ENCODE assay signal across 13 mouse cellular contexts in the genomic region with DNA sequence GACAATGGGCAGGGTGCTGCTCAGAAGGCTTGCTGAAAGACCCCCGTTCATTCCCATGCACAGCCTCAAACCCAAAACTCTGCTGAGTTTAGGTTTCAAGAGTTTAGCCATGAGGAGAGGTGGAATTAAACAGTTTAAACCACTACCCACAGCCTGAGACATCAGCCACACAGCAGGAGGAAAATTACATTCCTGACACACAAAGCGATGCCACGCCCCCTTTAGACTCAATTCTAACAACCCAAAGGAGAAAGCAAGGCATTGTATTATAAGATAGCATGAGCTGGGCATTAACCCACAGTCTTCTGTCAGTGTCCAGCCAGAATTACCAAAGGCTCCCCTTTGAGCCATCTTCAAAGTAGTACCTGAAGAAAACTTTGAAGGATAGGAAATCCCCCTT. TPM values are rescaled to one million over a fixed set of nuclear protein-coding genes. Genes with fewer than 3 reads are reported as not detected.
DNase-seq lines count a peak whose midpoint lies in the region; ATAC-seq lines count a peak whose summit lies in the region.
"Had no signal": no experiment of that assay in that cellular context is flagged by ENCODE, and none has a peak within 500 bp of the region (broad histone marks: within the 10 kb centered on the region; RNA-seq: fewer than 3 reads in every experiment).

No protein-coding gene starts in this region.

- DNase-seq in heart, adult 11 months = peak; percentile 71
- no peak for DNase-seq in heart, adult 9 months (ENCODE audit: low spot score in 2 of 2)
- DNase-seq in embryonic facial prominence, embryonic 14.5 days (ENCODE audit: low spot score) = peak; percentile 33
- no peak for DNase-seq in right cerebral cortex, postnatal 14 days
- DNase-seq: adrenal gland, postnatal 14 days; right cerebral cortex, postnatal 4 days had no signal

- H3K27ac ChIP-seq in embryonic facial prominence, embryonic 14.5 days (replicated peaks; ENCODE audit: low read depth, low read length) = no peak overlapping the region
- H3K27ac ChIP-seq in hindbrain, embryonic 15.5 days (replicated peaks) = no peak overlapping the region
- no peak overlapping the region for H3K27ac ChIP-seq in neural tube, embryonic 13.5 days (replicated peaks)
- H3K27ac ChIP-seq: intestine, embryonic 15.5 days; liver, embryonic 12.5 days had no signal

- no peaks in the 10 kb centered on the region for H3K36me3 ChIP-seq in embryonic facial prominence, embryonic 14.5 days (ENCODE audit: control insufficient read depth, insufficient read depth, low read length)
- no peaks in the 10 kb centered on the region for H3K36me3 ChIP-seq in hindbrain, embryonic 15.5 days
- H3K36me3 ChIP-seq in neural tube, embryonic 13.5 days = no peaks in the 10 kb centered on the region
- H3K36me3 ChIP-seq: intestine, embryonic 15.5 days; liver, embryonic 12.5 days had no signal

- peak overlapping the region; percentile 85; the same call in 1 of the 2 replicates for H3K4me2 ChIP-seq in embryonic facial prominence, embryonic 14.5 days (ENCODE audit: low read depth, low read length)
- H3K4me2 ChIP-seq in hindbrain, embryonic 15.5 days = peak overlapping the region; percentile 62
- H3K4me2 ChIP-seq in neural tube, embryonic 13.5 days = peak overlapping the region; percentile 75
- H3K4me2 ChIP-seq: intestine, embryonic 15.5 days; liver, embryonic 12.5 days had no signal

- peaks cover 52% of the 10 kb centered on the region for H3K4me1 ChIP-seq in embryonic facial prominence, embryonic 14.5 days (ENCODE audit: control insufficient read depth, insufficient read depth, low read length)
- peaks cover 59% of the 10 kb centered on the region for H3K4me1 ChIP-seq in hindbrain, embryonic 15.5 days (replicated peaks)
- peaks cover 78% of the 10 kb centered on the region for H3K4me1 ChIP-seq in neural tube, embryonic 13.5 days (replicated peaks)

- H3K9ac ChIP-seq in embryonic facial prominence, embryonic 14.5 days (ENCODE audit: low read depth, low read length) = no peak overlapping the region
- no peak overlapping the region for H3K9ac ChIP-seq in hindbrain, embryonic 15.5 days
- peak overlapping the region; percentile 48 for H3K9ac ChIP-seq in neural tube, embryonic 13.5 days
- H3K9ac ChIP-seq: intestine, embryonic 15.5 days; liver, embryonic 12.5 days had no signal

- no peak for ATAC-seq in embryonic facial prominence, embryonic 14.5 days (ENCODE audit: low read depth)
- no peak for ATAC-seq in hindbrain, embryonic 15.5 days (ENCODE audit: low FRiP score, low read depth)
- no peak for ATAC-seq in neural tube, embryonic 13.5 days (ENCODE audit: low read depth)
- ATAC-seq in monocyte, adult 5-6 weeks (replicated peaks; ENCODE audit: insufficient number of reproducible peaks, low FRiP score, low TSS enrichment, poor library complexity, severe bottlenecking) = no peak
- ATAC-seq in frontal cortex, adult (ENCODE audit: low TSS enrichment) = no peak
- ATAC-seq: intestine, embryonic 15.5 days; liver, embryonic 12.5 days had no signal

- WGBS in embryonic facial prominence, embryonic 14.5 days = 65% methylated on average over 3 of the region's 3 CpGs
- WGBS in hindbrain, embryonic 15.5 days = 18% methylated on average over 3 of the region's 3 CpGs
- 16% methylated on average over 3 of the region's 3 CpGs for WGBS in neural tube, embryonic 13.5 days

- H3K27me3 ChIP-seq in embryonic facial prominence, embryonic 14.5 days (replicated peaks; ENCODE audit: control insufficient read depth, insufficient read depth, low read length) = no peaks in the 10 kb centered on the region
- H3K27me3 ChIP-seq in hindbrain, embryonic 15.5 days = no peaks in the 10 kb centered on the region
- no peaks in the 10 kb centered on the region for H3K27me3 ChIP-seq in neural tube, embryonic 13.5 days
- H3K27me3 ChIP-seq: intestine, embryonic 15.5 days had no signal

- no peak overlapping the region for H3K4me3 ChIP-seq in embryonic facial prominence, embryonic 14.5 days (ENCODE audit: low read depth, low read length)
- peak overlapping the region; percentile 92 for H3K4me3 ChIP-seq in hindbrain, embryonic 15.5 days
- peak overlapping the region; percentile 84 for H3K4me3 ChIP-seq in neural tube, embryonic 13.5 days
- H3K4me3 ChIP-seq: intestine, embryonic 15.5 days; liver, embryonic 12.5 days; myocyte had no signal

- no peaks in the 10 kb centered on the region for H3K9me3 ChIP-seq in embryonic facial prominence, embryonic 14.5 days (ENCODE audit: control insufficient read depth, low read length)
- H3K9me3 ChIP-seq in hindbrain, embryonic 15.5 days = no peaks in the 10 kb centered on the region
- H3K9me3 ChIP-seq in neural tube, embryonic 13.5 days = no peaks in the 10 kb centered on the region
- H3K9me3 ChIP-seq: intestine, embryonic 15.5 days; liver, embryonic 12.5 days had no signal

RNA-seq across cellular contexts. Expression of gene 1700025G04Rik, which starts 3.0 kb away (rescaled TPM):
- 35.5 and 37.0 TPM in 2 replicates for polyA plus RNA-seq in embryonic facial prominence, embryonic 14.5 days (2014; fragmentation: Nextera tagmentation; extraction: Ambion mirVana)
- polyA plus RNA-seq in hindbrain, embryonic 15.5 days (2015; fragmentation: Nextera tagmentation; extraction: Ambion mirVana) = 33.9 and 34.2 TPM in 2 replicates
- 45.1 and 46.6 TPM in 2 replicates for polyA plus RNA-seq in neural tube, embryonic 13.5 days (2015; fragmentation: Nextera tagmentation; extraction: Ambion mirVana)
- 20.3 to 79.7 TPM (median 27.8 TPM) in 3 replicates for total RNA-seq in monocyte, adult 5-6 weeks (2017)

Comparison
In these comparisons a context has a peak if more than half of its experiments do, and no peak if none do; other contexts are left out.
1. DNase-seq: peak in heart, adult 11 months (single experiment) and embryonic facial prominence, embryonic 14.5 days (single experiment); none in heart, adult 9 months (0 of 2) and right cerebral cortex, postnatal 14 days (single experiment).
2. Peak in every context shown above with its lines, with median percentiles within 50 percentile points of each other: H3K4me2 ChIP-seq.